Mouse (Mus musculus): ENCODE results near the gene Rif1.
A peak's percentile ranks its signal among the peaks of the same experiment; 100 is the strongest.

Rif1 gene

DNA sequence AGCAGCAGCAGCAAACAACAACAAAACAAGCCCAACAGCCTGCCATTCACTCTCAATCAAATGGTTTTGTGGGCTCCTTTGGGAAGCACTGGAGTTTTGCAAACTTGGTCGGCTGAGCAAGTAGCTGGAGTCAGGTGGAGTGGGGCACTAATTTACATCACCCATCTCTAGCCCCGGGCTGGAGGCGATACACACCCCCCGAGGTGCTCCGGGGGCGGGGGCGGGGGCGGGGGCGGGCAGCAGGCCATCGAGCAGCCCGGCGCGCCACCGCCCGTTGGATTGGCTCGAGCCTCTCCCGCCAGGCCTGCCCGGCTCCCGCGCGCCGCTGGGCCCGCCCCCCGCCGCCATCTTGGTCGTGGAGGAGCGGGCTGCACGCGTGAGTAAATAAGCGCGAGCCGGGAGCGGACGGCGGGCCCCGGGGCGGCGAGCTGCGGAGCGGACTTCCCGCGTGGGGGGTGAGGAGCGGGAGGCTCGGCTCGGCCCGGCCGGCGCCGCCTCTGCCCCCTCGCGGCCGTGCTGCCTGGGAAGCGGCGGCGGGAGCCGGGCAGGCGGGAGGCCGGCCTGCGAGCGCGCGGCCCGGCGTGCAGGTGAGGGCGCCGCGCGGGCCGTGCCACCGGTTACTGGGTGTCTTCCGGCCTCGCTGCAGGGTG lies at the start of gene Rif1:
Gene Rif1, plus strand, starts transcription at position 342 of the 650 bp plus-strand sequence.
- peak; percentile 90 to 96 for DNase-seq (ENCODE audit: inconsistent age in 2 of 2, low spot score in 1 of 2)

DNA sequence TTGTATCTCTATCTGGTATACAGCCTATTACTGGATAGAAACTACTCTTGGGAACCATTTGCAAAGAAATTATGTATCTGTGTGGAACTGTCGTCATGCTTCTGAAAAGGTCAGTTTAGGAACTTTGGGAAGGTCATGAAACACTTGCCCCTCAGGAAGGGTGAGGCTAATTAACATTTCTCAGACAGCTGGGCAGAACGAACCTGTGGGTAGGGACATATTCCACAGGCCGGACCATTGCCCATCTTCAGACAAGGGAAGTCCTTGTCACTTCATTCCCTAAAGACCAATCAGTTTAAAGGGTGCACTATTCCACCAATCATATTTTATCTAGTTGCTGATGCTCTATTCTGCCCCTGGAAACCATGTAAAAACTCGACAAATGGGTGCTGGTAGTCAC lies 45.6 kb upstream of the Rif1 start:
- no peak for DNase-seq (ENCODE audit: inconsistent age in 2 of 2, low spot score in 1 of 2)

DNA sequence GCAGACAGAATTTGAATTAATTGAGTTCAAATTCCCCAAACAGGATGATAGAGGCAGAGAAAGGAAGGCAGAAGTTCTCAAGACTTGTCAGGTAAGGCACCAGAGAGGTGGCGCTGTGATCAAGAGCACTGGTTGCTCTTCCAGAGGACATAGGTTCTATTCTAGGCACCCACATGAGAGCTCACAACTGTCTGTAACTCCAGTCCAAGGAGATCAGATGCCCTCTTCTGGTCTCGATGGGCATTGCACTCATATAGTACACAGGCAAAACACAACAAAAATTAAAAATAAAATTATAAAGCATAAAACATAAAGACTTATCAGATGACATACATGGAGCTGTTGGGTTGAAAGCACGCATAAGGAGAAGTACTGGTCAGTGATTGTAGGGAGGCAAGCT lies 43.2 kb upstream of the Rif1 start:
- no peak for DNase-seq (ENCODE audit: inconsistent age in 2 of 2, low spot score in 1 of 2)

- no peak for DNase-seq (ENCODE audit: inconsistent age in 2 of 2, low spot score in 1 of 2)
Observed at GRCm38 (mm10) chr2:52031491-52031890, 41.1 kb upstream of the Rif1 start.

- no peak for DNase-seq (ENCODE audit: inconsistent age in 2 of 2, low spot score in 1 of 2)
Observed at GRCm38 (mm10) chr2:52034601-52035000, 38.0 kb upstream of the Rif1 start.

DNA sequence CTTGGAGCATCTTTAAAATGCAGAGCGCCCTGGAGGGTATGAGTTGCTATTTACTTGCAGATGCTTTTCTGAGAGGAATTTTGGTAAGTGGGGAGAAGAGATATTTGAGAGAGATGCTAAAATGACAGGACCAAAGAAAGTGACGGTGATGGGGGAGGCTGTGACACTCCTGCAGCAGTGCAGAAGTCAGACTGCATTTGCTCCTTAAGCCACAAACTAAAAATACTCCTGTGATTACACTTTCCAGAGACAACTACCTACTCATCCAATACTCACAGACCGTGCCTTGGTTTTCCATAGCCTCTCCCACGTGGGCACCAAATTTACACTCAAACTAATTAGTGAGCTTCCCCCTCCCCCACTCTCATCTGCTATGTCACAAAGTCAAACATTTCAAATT lies 37.5 kb upstream of the Rif1 start:
- no peak for DNase-seq (ENCODE audit: inconsistent age in 2 of 2, low spot score in 1 of 2)

DNA sequence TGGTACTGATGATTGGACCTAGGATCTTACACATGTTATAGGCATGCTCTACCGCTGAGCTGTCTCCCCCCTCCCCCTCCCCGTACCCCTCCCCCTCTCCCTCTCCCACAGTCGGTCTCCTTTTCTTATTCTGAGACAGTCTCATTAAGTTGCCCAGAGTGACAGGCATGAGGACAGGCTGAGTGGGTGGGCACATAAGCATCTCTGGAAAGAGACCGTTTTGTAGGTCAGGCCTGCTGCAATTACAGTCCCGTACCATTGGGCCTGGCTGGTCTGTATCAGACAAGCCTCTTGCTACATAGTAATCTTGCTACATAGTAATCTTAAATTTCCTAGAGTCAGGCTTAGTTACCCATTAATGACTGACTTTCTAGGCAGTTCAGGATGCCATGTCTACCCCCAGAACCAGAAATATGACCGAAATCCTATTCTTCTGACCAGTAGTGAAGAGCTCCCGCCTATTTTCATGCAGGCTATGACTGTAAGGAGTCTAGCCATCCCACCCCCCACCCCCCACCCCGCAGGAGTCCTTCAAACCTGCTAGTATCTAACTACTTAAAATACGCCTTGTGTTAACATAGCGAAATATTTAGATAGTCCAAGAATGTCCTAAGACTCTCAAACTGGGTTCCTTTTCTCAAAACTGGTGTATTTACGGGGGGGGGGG lies 35.6 kb upstream of the Rif1 start:
- DNase-seq (ENCODE audit: inconsistent age in 2 of 2, low spot score in 1 of 2) = no peak

- peak; percentile 67 to 92 for DNase-seq (ENCODE audit: inconsistent age in 2 of 2, low spot score in 1 of 2)
Observed at GRCm38 (mm10) chr2:52037882-52038281, 34.8 kb upstream of the Rif1 start, which contains the start of gene Tnfaip6. TSS of gene Tnfaip6 (plus strand) at chr2:52038009.

DNA sequence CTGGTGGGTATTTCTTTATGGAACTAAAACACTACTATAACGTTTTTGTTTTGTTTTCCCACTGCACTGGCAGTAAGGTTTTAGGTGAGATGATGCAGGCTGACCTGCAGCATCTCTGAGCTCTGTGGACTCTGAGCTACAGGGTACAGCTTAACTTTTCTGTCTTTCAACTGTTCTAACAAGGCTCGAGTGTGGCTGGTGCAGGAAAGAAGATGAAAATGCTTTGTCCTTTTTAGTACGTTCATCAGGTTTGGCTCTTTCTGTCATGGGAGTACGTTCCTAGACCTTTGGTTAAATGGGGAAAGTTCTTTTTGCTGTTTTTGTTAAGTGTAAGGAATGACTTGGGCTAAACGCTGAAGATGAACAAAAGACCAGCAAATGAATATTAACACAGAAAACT lies 34.1 kb upstream of the Rif1 start:
- DNase-seq (ENCODE audit: inconsistent age in 2 of 2, low spot score in 1 of 2) = no peak

DNA sequence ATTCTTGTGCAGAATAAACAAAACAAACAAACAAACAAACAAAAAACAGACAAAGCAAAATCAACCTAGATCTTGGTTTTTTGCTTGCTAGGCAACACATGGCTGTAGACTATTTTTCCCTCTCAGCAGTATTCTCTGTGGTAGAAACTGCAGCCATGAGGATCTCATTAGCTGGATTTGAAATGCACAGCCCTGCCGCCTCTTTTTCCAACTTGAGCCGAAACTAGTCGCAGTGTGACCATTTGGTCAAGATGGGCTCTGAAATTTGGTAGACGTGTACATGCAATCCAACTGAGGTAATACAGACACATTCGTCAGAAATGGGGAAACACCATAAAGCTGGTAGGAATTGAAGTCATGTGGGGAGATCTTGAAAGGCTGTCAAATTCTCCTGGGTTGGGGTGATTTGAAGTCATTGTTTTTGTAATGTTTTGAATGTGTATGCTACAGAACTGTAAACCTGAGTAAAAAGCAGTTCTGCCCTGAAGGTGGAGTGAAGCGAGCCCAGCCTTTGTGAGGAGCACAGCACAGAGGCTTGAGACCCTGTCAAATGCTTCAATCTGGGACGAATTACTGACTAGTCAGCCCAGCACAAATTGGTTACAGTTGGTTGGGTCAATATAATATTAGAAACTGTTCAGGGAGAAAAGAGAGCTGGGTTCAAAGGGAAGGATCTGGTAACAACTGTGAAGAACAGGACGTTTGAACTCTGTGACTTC lies 33.4 kb upstream of the Rif1 start:
- no peak for DNase-seq (ENCODE audit: inconsistent age in 2 of 2, low spot score in 1 of 2)

- no peak for DNase-seq (ENCODE audit: inconsistent age in 2 of 2, low spot score in 1 of 2)
Observed at GRCm38 (mm10) chr2:52042132-52042531, 30.5 kb upstream of the Rif1 start.

- DNase-seq (ENCODE audit: inconsistent age in 2 of 2, low spot score in 1 of 2) = no peak
Observed at GRCm38 (mm10) chr2:52042714-52043113, 29.9 kb upstream of the Rif1 start.

DNA sequence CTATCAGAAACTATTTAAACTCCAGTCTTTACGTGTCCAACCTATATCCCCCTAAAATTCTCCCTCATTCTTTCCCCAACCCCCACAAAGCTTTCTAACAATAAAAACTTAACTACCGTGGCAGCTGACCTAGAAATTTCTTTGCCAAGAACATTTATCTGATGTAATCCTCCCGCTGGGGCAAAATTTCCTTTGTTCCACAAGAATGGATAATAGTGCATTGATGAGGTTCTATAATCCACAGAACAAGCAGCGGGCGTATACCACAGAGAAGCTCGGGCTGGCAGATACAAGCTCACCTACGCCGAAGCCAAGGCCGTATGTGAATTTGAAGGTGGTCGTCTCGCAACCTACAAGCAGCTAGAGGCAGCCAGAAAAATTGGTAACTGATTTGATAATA lies 29.1 kb upstream of the Rif1 start:
- DNase-seq (ENCODE audit: inconsistent age in 2 of 2, low spot score in 1 of 2) = peak in 1 of 2 experiments; percentile 31

DNA sequence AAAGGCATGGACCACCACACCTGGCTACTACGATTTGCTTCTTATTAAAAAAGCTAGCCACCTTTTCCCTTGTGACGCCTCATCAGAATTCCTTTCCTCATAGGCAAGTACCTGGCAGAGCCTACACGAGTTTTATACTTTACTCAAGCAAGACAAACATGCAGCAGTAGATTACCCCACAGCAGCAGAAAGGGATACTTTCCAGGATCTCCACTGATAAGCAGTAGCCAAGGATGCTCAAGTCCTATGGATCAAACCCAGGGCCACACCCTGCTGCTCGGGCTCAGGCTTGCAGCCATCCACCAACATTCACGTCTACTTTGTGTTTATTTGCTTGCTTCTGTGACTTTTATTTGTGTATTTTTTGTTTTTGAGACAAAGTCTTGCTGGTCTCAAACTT lies 26.6 kb upstream of the Rif1 start:
- DNase-seq (ENCODE audit: inconsistent age in 2 of 2, low spot score in 1 of 2) = no peak

GRCm38 (mm10) chr2:52050823-52051222 lies 21.8 kb upstream of the Rif1 start:
- no peak for DNase-seq (ENCODE audit: inconsistent age in 2 of 2, low spot score in 1 of 2)

GRCm38 (mm10) chr2:52052335-52052734 lies 20.3 kb upstream of the Rif1 start:
- DNase-seq (ENCODE audit: inconsistent age in 2 of 2, low spot score in 1 of 2) = no peak

DNA sequence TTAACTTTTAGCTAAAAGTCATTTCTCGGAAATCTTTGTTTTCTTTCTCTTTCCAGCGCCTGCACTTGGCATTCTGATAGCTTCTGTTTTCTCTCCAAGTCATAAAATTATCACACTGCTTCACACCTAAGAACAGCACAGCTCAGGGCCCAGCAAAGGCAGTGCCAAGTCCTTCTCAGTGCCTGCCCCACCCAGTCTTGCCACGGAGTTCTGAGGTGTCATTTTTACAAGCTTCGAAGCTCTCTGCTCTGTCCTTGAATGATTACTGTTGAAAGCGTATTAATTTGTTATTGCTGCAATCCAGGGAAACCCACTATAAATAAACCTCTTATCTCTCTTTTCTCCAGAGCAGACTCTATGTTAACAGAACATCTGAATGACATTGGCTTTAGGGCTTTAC lies 19.1 kb upstream of the Rif1 start:
- peak in 1 of 2 experiments; percentile 65 for DNase-seq (ENCODE audit: inconsistent age in 2 of 2, low spot score in 1 of 2)

GRCm38 (mm10) chr2:52055616-52056015 lies 17.0 kb upstream of the Rif1 start:
- DNase-seq (ENCODE audit: inconsistent age in 2 of 2, low spot score in 1 of 2) = peak; percentile 77 to 82

GRCm38 (mm10) chr2:52057099-52057498 lies 15.5 kb upstream of the Rif1 start:
- DNase-seq (ENCODE audit: inconsistent age in 2 of 2, low spot score in 1 of 2) = no peak

GRCm38 (mm10) chr2:52057681-52058080 lies 15.0 kb upstream of the Rif1 start:
- DNase-seq (ENCODE audit: inconsistent age in 2 of 2, low spot score in 1 of 2) = peak in 1 of 2 experiments; percentile 56

GRCm38 (mm10) chr2:52068641-52069040 lies 4.0 kb upstream of the Rif1 start:
- no peak for DNase-seq (ENCODE audit: inconsistent age in 2 of 2, low spot score in 1 of 2)

DNA sequence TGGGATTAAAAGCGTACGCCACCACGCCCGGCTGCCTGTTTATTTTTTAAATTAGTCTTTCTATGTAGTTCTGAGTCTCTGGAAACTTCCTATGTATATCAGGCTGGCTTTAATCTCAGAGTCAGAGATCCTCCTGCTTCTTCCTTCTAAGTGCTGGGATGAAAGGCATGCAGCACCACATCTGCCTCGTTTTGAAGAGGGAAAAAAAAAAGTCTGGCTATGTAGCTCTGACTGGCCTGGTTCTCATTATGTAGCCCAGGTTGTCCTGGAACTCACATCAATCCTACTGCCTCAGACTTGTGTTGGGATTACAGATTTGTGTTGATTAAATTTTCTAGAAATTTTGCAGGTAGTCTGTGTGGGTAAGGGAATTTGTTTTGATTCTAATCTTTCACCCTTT lies 1.8 kb upstream of the Rif1 start:
- DNase-seq (ENCODE audit: inconsistent age in 2 of 2, low spot score in 1 of 2) = no peak

All from adrenal gland, adult (tissue).